Mouse (Mus musculus): Measurements from ENCODE around the gene Pip4k2c.

Pip4k2c gene

DNA sequence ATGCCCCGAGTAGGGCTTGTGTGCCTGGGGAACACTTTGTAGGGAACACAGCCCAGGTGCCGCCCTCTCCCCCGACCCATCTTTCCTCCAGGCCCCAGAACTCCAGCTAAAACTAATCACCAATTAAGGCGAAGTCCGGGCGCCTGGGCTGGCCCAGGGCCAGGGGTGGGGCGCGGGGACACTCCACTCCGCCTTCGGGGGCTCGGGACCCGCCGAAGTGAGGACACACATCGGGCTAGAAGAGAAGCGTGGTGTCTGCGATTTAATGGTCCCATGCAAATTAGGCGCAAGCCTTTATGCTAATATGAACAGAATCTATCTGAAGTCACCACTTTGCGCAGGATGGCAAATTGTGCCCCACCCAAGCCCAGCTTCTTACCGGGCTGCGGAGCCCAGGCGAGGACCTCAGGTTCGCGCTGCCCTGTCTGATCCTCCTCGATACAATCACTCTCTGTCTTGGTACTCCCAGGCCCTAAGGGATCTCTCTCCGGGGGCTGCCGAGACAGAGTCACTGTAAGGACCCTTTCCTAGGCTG is 22.2 kb downstream of the Pip4k2c start:
- DNase-seq (ENCODE audit: low spot score in 2 of 2), result no peak

DNA sequence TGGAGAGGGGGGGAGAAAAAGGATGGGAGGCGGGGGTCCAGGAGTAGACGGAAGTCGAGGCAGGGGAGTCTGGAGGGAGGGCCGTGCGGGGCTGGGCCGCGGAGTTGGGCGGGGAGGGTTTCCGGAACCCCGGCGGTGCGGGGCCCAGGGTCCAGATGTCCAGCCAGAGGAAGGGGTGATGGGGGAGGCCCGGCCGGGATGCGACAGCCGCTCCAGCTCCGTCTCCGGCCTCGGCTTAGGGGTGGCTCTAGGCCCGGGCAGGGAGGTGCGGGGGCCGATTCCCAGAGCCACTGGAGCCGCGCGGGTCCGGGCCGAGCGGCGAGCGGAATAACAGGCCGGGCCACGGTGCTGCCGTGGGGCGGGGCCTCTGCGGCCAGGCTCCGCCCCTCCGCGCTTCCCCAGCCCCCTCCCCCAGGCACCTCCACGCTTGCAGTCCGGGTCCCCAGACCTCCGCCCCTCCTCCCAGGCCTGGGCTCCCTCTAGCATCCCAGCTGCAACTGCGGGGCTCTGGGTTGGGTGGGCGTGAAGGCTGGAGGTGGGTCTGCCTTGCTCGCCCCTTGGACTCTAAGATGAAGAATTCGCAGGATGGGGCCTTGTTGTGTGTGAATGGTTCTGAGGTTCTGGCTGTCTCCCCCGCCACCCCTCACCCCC is 22.8 kb downstream of the Pip4k2c start:
- no peak for DNase-seq (ENCODE audit: low spot score in 2 of 2)

DNA sequence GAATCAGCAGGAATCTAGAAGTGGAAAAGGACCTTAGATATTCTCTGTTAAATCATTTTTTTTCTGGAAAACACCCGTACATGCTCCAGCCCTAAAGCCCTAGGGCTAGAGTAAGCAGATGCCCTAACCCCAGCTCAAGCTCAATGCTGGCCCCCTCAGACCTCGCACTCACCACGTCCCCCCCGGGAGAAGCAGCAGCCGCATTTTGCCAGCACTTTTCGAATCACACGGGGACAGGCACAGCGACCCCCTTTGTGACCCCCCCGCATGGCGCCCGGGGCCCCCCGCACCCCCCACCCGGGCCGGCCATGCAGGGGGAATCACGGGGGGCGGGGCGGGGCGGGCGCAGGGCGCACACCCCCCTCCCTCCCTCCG is 23.3 kb downstream of the Pip4k2c start:
- no peak for DNase-seq (ENCODE audit: low spot score in 2 of 2)

DNA sequence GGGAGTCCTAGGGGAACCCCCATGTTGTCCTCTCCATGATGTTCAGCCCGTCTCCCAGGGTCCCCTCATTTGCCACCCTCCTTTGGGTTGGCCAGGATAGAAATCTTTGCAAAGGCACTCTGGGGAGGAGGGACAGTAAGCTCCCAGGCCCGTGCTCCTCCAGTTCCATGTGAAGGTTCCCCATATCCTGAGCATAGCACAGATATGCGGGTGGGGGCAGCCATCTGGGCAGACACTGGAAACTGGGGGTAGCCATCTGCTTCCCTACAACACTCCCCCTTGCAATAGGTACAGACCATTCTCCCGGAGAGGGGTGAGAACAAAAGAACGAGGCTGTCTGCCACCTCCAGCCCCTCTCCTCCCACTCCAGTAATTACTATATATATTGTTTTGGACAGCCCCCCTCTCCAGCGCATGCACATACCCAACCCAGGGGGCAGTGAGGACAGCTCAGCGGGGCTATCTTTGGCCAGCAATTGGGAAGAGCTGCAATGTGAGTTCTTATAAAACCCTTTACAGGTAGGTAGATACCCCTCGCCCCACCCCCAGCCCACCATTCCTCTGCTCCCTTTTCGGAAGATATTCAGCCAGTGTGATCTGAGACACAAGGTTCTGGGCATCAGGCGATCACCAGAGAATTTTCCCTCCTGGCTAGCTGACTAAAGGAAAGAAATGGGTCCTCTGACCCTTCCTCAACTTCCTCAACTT is 23.9 kb downstream of the Pip4k2c start:
- DNase-seq (ENCODE audit: low spot score in 2 of 2), result no peak

DNA sequence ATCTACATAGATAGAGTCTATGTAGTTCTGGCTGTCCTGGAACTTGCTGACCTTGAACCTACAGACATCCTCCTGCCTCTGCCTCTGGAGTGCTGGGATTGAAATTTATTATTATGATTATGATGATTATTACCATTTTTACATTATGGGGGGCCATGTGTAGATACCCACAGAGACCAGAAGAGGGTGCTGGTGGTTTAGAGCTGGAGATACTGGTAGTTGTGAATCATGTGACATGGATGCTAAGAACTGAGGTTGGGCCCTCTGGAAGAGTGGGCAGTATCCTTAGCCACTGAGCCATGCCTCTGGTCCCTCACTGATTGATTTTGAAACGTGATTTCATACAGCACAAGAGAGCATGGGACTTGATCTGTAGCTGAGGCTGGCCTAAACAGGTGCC is 24.9 kb downstream of the Pip4k2c start:
- DNase-seq (ENCODE audit: low spot score in 2 of 2), result no peak

DNA sequence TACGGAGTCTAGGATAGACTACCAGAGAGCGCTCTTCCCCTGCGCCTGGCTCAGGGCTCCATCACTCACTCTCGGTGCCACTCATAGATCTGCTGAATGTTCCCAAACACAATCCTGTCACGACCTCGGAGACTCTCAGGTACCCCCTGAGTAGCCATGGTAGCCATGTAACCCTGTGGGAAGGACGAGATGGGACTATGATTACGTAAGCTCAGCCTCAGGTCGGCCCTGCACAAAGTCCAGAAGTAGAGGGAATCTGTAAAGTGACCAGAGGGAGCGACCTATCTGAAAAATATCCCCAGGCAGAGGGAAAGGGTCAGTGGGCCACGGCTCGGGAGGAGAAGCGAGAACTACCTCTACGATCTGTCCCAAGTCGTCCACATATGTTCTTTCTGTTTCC is 25.9 kb downstream of the Pip4k2c start:
- DNase-seq (ENCODE audit: low spot score in 2 of 2), result no peak

DNA sequence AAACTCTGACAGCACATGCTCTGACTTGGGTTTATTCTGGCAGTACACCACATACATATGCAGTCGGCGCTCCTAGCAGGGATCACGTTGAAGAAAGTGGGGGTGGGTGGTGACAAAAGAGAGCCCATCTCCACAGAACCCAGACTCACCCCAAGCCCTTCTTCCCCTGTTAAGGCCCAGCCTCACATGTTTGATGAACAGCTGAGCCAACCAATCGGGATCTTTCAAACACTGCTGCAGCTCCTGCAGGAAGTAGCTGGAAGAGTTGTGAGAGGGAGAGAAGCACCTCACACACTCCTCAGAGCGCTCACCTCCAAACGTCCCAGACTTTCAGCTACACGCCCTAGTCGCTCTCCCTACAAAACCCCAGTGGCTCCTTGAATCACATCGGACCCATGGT is 26.3 kb downstream of the Pip4k2c start:
- no peak for DNase-seq (ENCODE audit: low spot score in 2 of 2)

DNA sequence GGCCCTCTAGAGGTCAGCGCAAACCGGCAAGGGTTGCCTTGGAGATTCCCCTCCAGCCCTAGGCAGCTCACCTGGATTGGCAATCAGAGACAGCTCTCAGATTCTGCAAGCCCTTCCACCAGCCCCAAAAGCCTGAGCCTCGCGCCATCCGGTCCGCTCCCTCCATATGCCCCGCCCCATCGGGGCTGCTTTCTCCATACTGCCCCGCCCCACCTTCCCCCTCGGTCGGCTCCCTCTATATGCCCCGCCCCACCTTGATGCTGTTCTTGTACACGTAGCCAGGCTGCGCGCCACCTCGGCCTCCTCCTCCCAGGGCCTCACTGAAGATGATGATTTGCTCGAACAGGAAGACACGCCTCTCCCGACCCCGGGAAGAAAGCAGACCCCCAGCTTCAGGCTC is 27.6 kb downstream of the Pip4k2c start:
- DNase-seq (ENCODE audit: low spot score in 2 of 2), result no peak

DNA sequence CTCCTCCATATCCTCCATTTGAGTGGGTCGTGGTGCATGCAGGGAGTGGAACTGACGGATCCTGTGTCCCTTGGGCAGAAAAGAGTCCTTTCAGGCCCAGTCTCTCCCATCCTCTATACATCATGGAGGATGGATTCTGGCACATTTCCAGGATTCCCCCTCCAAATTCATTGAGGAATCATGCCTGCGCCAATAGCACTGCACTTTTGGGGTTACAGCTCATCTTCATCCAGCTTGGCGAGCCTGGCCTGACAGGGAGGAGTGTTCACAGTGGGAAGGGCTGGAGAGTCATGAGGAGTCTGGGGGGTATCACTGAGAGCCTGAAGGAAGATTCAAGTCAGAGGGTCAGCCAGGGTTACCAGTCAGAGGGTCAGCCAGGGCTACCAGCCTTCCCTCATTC is 28.8 kb downstream of the Pip4k2c start:
- no peak for DNase-seq (ENCODE audit: low spot score in 2 of 2)

DNA sequence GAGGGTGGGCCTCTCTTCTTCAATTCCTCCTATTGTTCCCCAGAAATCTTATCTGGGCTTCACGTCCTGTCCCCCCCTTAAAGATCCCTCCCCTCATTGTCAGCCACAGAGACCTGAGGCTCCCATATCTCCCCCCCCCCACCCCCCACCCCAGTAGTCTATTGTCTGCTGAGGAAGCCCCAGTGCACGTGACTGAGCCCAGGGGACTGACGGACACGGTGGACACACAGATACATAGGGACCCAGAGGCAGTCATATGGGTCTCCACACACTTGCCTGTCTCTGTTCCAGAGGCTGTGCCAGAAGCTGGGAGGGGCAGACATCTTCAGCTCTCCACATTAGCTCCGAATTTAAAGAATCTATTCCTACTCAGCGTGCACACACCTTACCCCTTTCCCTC is 29.8 kb downstream of the Pip4k2c start:
- DNase-seq (ENCODE audit: low spot score in 2 of 2), result no peak

DNA sequence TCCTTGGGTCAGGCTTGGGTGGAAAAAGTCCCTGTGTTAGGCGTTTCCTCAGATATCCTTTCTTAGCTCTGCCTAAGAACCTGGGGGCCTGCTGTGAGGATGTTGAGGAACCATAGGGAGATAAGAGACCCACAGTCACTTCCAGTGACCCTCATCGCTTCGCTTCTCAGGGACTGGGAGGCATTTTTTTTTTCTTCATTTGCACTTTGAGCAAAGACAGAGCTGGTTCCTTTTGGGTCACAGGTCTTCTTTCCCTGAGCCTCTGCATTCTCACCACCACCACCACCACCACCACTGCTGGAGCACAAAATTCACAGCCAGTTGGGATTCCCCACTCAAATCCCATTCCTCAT is 30.7 kb downstream of the Pip4k2c start:
- no peak for DNase-seq (ENCODE audit: low spot score in 2 of 2)

DNA sequence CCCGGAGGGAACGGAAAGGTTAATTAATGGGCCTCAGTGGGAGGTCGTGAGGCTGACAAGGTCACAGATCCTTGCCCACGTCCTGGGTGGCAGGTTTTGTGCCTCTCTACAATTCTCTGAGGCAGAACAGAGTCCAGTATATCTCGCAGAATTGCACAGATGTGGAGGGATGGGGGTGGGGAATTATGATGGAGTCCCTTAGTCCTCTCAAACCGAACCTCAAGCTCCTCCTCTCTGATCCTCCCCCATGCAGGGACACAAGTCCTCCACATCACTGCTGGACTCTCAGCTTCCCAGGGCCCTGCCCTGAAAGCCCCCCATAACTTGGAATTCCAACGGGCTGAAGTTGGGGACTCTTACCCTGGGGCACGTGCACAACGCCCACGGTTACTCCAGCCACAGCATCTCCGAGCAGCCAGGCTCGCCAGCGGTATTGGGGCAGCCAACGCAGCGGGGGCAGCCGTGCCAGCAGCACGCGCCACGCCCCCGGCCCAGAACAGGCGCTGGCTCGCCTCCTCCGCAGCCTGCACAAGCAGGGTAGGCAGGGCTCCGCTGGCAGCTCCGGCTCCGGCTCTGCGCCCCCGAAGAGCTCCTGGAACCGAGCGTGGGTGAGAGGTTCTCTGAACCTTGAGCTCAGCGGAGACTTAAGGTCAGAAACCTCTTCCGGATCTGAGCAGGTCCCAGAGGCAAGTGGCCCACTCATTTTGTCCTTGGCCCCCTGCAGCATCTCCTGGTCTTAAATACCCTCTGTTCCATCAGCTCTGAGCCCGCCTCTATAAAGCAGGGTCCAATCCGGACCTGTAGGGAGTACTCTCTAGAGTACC is 31.3 kb downstream of the Pip4k2c start, which contains the start of gene Slc26a10:
Gene Slc26a10, minus strand, starts transcription at position 775 of the 824 bp plus-strand sequence.
- DNase-seq (ENCODE audit: low spot score in 2 of 2), result no peak

DNA sequence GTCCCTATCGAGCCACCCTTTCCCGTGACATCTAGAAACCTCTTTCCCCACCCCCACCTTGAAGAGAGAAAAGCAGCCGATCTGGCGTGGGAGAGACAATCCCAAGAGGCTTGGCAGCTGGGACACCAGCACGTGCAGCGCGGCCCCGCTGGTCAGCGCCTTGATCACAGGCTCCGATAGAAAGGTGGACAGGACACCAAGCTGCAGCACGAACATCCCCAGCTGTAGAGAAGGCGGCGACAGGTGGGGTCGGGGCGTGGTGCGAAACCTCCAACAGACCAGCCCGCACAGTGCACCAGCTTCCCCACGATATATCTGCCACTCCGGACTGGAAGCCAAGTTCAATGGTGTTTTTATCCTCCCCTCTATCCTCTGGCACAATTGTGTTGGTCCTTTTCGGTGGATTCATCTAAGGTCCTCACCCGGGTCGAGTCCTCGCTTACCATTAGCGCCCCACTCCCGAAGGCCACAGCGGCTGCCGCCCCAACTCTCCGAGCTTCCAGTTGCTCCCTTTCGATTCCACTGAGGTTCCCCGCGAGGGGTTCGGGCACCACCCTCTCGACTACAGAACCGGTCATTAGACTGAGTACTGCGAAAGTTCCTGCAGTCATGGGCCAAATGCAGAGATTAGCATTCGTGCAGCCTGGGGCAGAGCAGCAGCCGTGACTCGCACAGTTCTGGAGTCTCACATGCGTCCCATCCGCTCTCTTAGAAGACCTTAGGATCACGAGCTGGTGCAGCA is 32.9 kb downstream of the Pip4k2c start:
- no peak for DNase-seq (ENCODE audit: low spot score in 2 of 2)

DNA sequence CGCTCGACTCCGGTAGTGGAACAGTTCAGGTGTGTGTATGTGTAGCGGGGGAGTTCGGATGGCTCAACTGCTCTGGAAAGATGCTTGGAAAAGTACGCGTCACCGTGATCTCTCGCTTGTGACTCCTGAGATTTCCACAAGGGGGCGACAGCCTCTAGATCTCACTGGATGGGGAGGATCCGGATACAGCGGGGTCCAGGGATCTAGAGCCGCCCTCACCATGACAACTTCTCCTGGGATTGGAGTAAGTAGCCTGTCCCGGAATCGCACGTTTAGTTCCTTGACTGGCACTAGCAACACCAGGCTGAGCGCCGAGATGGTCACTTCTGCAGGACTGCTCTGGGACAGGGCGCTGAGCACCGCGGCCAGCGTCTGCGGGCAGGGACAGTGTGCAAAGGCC is 33.7 kb downstream of the Pip4k2c start:
- no peak for DNase-seq (ENCODE audit: low spot score in 2 of 2)

DNA sequence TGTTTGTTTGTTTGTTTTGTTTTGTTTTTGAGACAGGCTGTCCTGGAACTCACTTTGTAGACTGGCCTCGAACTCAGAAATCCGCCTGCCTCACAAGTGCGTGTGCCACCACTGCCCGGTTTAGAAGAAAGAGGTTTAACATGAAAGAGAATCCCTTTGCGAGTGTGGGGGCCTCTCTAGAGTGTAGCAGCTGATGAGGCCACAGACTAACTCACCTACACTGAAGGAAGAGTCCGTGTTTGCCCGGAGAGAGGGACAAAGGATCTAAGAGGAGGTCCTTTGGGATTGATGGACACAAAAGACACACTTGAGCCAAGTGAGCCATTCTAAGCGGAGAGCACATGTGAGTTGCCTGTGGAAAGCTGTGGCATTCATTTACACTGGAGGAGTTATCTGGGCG is 34.1 kb downstream of the Pip4k2c start:
- no peak for DNase-seq (ENCODE audit: low spot score in 2 of 2)

DNA sequence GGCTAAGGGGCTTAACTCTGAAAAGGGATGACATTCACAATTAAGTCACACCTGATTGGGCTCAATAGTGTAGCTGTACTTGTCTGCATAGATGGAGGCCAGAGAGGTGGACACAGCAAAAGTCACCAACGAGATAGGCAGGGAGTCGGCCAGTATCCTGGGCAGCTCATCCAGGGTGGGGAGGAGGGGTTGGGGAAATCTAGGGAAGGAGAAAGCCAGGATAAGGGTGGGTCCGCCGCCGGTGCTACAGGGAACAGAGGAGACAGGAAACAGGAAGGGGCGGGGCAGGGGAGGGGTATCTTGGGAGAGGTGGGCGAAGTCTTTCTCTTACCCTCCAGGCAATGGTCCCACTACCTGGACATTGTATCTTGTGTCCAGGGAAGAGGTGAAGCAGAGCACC is 34.6 kb downstream of the Pip4k2c start:
- DNase-seq (ENCODE audit: low spot score in 2 of 2), result no peak

DNA sequence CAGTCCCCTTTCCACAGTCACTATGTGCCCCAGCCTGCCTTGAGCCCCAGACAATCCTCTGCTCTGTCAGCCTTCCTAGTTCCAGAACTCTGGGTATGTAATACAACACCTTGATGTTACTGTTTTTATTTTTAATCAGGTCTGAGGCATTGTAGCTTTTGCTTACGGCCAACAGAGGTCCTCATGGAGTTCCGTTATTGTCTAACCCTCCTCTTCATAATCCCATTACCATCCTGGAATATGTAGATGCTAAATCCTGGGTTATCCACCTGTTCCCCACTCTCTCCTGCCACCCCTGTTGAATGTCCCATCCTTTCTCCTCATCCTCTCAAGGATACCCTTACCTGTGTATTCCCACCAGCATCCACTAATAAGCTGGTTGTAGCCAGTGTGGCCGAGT is 35.2 kb downstream of the Pip4k2c start:
- DNase-seq (ENCODE audit: low spot score in 2 of 2), result no peak

DNA sequence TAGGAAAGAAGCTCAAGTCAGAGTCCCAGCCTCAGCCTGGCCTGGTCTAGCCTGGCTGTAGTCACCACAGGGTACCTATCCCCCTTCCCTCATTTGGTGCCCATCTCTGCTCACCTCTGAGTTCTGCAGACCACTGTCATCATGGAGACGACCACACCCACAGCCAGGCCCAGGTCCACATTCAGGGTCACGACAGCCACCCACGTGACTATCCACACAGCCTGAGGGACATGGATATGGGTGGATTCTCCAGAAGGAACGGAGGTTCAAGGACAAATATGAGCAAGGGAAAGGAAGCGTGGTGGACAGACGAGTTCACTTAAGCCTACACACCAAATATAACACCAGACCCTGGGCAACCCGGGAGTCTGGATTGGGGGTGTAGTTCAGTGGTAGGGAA is 37.2 kb downstream of the Pip4k2c start:
- DNase-seq (ENCODE audit: low spot score in 2 of 2), result no peak

DNA sequence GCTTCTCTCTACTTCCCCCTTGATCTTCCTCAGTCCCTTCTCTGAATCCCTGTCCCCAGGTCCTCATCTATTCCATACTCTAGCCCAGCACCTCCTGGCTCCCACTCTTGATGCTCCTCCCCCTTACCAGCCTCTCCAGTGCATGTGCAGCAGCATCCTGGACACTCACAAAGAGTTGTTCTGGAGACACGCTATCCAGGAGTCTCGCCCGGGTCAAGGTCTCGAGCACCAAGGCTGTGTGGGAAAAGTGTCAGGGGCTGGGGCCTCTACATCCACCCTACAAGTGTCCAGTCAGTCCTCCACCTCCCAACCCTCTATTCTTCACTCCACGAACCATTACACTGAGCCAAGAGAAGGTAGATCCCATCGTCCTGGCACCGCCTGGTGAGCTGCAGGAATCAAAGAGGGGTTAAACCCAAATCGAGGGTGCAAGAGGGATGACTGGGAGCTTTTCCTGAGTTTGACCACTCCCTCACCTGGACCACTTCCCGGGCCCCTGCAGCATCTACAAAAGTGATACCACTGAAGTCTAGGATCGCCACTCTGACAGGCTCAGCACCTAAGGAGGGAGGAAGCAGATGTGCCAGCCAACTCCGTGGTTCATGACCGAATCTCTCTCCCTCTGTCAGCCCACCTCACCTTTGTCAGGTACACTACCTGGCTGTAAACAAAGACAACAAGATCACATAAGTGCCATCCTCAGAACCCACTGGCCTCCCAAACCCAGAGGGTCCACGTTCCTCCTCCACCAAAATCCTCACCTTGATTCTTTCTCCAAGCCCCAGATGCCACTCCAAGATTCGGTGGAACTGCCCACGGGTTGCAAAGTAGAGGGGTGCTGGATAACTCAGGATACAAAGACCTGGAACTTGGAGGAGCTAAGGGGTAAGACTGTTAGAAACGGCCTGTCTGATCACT is 38.0 kb downstream of the Pip4k2c start:
- no peak for DNase-seq (ENCODE audit: low spot score in 2 of 2)

DNA sequence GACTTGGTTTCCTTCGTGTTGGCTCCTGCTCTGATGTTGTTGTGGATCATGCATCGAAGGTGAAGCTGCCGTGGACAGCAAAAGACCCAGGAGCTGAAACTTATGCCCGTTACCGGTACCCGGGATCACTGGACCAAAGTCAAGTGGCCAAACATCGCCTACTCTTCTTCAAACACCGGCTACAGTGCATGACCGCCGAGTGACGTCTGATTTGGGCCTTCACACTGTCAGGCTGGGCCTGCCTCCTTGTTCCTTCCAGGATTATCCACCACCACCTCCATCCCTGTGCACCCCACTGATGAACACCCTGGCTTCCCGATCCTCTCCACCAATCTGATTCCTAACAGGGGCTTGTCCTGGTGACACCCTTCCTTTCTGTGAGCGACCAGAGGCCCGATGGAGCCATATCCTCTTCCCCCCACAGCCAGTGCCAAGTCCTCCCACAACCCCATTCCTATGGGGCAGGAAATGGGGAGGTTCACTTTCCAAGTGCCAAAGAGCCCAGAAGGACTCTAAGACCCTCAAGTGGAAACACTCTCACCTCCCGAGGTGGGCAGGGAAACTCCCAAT is 39.7 kb downstream of the Pip4k2c start:
- no peak for DNase-seq (ENCODE audit: low spot score in 2 of 2)
